Mouse (Mus musculus): ENCODE results near the gene C2cd4a.

The C2cd4a gene

DNA sequence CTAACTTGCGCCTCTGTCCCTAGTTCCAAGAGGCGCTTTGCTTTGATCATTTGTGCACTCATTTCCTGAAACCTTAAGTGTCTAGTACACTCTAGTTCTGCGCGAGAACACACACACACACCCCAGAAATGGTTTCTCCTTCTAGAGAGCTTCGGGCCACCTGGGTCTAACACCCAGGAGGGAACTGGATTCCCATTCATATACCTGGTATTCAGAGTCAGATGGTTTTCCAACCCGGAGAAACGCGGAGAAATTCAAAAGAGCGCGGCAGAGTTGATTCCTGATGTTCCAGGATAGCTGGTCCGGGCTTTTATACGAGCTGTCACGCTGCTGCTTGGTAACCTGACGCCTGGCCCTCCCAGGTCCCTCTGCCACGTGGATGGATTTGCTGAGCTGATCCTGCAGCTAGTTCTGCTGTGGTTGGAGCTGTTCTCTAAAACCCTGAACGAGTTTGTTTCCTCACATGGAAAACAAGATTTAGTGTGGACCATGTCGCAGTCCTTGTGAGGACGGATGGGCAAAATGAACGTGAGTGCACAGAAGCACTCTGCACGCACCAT is at the start of gene C2cd4a:
TSS of gene C2cd4a (minus strand) at position 285 of the 560 bp plus-strand sequence.
- DNase-seq (ENCODE audit: low read depth, low spot score), result peak; percentile 85

DNA sequence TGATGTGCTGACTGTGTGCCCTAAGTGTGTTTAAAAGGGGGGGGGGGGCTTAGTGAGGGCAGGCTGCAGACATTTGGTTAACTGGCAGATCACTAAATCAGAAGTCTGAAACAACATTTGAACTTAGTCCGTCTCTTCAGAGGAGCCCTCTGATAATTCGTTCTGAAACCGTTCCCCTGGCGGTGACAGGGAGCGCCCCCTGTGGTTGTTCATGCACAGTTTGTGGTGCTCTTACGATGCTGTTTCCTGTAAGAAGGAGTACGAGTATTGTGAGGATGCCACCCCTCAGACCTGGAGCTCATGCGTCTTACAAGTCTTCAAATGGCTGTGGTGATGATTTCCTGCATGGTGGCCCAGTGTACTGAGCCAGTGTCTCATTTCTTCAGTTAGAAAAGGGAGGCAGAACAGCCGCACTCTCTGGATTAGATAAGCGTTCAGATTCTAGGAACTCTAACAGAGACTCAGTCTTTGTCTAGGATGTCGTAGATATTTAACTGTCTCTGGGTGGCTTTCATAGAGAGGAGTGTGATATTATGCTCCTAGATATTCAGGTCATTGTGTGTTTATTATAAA is 46.2 kb upstream of the C2cd4a start:
- DNase-seq (ENCODE audit: low read depth, low spot score), result no peak

DNA sequence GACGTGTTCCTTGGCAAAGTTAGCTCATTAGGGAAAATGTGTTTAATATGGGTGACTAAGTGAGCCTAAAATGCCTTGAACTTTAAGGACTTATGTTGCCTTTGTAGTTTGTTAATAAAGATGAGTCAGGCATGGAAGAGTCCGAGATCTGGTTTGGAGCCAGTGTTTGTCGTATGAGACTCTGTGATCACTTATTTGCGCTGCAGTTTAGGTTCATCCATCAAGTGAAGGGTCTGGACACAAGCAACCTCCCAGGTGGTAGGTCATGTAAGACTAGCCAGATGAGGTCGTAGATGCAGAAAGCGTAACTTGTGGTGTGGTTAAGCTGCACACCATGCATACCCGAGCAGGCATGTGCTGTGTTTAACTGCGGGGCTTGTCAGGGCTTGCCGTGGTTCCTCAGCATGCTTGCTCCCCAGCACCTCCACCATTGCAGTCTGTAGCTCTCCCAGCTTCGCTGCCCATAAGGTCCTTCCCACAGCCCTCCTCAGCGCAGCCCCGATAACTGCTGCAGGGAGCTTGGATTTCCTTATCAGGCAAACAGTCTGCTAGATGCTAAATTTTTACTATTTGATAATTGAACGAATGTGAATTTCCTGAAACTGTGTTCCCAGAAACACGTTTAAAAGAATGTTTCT is 45.1 kb upstream of the C2cd4a start:
- DNase-seq (ENCODE audit: low read depth, low spot score), result peak; percentile 34

DNA sequence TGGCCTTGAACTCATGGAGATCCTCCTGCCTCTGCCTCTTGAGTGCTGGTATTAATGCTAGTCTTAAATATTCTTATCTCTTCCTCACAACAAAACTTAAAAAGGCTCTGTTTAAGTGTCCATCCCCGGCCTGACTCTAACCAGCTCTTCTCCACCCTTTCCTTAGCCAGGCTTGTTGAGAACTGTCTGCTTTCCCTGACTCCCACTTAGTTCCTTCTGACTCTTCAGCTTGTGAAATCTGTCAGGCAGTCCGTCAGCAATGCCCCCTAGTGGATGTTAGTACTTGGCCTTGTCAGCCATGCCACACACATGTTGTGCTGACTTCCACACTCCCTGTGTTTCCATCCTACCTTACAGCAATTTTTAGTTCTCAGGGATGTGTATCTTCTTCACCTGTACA is 43.2 kb upstream of the C2cd4a start:
- no peak for DNase-seq (ENCODE audit: low read depth, low spot score)

DNA sequence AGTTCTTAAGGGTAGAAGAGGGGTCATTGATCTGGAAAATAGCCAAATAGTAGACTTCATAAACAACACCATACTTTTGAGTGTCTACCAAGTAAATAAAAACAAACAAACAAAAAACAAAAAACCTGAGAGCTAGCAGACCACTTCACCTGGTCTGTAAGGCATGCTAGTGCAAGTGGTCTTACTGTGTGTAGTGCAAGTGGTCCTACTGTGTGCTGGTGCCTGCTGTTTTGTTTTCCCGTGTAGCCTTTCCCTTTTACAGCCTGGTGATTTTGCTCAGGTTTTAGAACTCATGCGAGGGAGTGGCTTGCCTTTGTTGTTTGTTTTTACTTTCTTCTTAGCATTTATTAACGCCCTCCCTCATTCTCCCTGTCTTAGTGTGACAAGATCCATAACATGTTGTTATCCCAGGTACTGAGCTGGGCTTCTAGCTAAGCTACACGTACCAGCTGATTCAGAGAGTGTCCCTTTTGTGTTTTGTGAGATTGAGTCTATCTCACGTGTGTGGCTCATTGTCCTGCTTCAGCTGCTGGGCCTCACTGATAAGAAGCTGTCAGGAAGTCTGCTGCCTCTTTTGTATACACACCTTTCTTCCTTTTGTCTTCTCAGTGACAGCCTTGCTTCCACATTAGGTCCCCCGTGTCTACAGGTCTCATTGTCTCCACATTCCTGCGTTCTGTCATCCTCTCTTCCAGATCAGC is 42.5 kb upstream of the C2cd4a start:
- no peak for DNase-seq (ENCODE audit: low read depth, low spot score)

DNA sequence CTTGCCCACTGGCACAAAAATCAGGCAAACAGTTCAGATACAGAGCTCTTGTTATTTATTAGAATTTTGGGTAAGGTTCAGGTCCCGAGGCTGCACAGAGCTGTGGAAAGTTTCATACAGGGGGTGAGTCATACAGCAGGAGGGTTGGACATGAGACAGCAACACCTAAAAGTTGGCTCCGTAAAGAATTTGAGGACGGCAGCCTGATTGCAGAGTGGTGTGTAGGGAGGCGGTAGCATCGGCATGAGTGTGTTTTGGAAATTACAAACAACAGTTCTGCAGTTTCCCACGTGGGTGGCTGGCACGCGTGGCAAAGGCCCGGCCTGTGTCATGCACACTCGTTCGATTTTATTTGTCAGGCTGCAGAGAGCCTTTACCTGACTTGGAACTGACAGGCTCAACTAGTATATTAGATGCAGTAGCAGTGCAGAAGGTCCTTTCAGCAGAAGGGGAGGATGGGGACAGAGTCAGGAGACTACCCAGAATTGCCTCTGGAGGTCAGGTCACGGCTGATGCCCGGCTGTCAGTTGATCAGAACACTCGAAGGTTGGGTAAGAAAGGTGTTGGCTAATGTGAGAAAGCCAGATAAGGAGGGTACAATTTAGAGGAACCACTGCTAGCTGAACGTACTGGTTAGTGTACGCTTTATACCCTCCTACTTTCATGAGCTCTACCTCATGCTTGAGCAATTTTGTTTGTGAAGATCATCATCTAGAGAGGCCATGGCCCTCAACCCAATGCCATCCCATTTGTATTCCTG is 37.7 kb upstream of the C2cd4a start:
- no peak for DNase-seq (ENCODE audit: low read depth, low spot score)

DNA sequence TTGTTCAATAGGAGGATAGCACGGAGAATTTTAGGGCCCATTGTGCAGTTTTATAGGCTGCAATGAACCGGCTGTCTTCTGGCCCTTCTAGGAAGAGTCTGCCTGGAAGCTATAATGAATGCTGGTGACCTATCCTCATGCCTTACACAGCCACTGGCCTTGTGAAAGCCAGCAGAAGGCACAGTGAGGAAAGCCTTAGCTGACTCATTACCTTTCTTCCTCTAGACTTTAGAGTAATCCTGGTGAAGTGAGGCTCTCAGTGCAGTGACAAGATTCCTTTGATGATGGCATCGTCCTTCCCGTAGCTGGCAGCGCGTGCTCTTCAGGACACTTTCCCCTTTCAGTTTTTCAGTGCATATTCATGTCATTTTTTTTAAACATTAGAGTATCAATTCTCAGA is 35.3 kb upstream of the C2cd4a start:
- DNase-seq (ENCODE audit: low read depth, low spot score), result no peak

DNA sequence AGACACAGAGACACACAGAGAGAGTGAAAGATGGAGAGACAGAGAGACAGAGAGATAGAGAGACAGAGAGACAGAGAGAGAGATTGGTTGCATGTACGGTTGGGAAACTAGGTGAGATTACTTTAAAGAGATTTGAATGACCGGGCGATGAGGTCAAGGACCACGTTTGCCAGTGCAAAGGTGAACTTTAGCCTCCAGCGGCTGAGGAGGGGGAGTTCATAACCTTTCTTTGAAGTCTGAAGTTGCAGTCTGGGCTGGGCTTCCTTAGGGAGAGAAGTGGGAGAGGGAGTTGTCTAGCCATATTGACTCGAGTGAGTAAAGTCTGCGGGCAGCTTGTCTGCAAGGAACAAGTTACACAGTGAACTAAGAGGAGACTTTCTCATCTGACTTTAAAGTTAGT is 33.3 kb upstream of the C2cd4a start:
- DNase-seq (ENCODE audit: low read depth, low spot score), result no peak

DNA sequence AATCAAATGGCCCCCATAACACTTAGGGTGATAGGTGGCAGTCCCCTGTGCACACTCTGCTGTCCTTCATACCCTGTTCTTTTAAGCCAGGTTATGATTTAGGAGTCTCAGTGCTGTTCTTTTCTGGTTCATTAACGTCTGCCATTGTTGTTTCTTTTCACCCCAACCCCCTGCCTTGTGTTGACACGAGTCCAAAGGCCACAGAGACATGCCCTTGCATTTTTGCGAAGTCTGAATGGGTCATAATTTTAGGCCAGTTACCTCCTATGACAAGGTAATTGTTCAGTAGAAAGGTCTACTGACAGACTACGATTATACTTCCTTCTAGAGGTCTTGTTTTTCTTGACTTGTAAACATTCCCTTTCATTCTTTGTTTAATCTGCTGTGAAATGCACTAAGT is 31.9 kb upstream of the C2cd4a start:
- DNase-seq (ENCODE audit: low read depth, low spot score), result no peak

DNA sequence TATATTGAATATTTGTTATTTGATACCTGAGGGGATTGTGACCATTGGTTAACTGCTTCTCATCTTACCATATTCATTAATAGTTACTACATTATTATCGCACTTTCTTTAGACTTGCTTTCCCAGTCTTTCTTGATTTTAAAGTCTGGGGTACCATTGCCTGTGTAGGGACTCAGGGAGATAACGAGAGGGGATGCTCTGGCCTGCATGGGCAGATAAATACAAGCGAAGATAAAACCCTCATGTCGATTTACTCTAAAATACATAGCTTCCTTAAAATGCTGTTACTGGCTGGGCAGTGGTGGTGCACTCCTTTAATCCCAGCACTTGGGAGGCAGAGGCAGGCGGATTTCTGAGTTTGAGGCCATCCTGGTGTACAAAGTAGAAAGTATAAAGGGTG is 31.2 kb upstream of the C2cd4a start:
- DNase-seq (ENCODE audit: low read depth, low spot score), result no peak

DNA sequence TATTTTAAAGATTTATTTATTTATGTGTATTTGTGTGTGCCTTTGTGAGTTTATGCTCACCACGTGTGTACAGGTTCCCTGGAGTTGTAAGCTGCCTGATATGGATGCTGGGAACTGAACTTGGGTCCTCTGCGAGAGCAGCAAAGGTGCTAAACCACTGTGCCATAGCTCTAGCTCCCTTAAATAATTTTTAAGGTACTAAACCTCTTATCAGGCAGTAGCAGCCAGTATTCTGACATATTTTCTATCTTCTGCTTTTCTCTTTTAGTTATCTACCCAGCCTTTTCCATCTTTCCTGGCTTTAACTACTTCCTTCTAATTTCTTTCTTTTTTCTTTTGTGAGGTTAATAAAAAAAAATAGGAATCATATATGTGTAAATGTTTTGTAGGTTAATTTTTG is 28.1 kb upstream of the C2cd4a start:
- DNase-seq (ENCODE audit: low read depth, low spot score), result no peak

DNA sequence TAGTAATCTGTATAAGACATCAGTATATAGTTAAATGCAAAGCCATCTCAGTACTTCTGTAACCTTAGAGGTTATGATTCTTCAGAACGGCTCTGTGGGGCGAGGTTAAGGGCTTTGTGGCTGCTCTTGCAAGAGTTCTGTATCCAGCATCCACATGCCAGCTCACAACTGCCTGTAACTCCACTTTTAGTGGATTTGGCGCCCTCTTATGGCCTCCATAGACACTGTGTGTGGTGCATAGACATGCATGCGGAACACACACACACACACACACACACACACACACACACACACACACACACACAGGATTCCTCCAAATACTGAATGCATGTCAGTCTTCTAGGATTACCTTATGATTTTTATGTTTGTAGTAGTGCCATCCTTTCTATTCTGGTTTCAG is 19.0 kb upstream of the C2cd4a start:
- no peak for DNase-seq (ENCODE audit: low read depth, low spot score)

DNA sequence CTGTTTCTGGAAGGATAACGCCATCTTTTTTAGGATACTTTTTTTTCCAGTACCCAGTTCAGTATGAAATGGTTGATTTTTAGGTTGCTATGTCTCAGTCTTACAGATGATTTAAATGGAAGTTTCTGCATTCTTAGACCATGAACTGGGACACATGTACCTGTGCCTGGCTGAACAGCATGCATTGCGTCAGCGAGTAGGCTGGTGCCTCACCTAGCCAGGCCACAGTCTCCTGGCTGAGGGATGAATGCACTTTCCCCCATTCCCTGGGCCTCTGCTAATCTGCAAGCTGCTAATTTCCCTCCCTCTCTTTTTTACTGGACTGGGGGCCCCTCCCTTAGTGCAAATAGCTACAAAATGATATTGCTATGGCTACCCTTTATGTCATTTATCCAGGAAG is 17.7 kb upstream of the C2cd4a start:
- DNase-seq (ENCODE audit: low read depth, low spot score), result no peak

DNA sequence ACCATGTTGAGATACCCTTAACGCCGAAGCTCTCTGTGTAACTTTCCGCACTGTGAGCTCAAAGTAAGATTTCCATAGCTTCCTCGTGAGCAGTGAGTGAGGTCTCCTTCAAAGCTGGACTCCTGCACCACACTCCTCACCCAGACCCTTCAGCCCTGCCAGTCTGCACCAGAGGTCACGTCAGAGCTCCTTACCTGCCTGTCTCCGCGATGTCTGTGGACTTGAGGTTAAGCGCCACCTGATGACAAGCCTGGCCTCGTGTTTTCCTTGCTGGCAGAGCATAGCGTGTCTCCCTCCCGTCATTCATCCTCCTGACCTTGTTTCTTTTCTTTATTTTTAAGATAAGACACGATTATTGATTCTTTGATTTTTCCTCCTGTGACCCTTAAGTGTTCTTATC is 17.3 kb upstream of the C2cd4a start:
- DNase-seq (ENCODE audit: low read depth, low spot score), result no peak

DNA sequence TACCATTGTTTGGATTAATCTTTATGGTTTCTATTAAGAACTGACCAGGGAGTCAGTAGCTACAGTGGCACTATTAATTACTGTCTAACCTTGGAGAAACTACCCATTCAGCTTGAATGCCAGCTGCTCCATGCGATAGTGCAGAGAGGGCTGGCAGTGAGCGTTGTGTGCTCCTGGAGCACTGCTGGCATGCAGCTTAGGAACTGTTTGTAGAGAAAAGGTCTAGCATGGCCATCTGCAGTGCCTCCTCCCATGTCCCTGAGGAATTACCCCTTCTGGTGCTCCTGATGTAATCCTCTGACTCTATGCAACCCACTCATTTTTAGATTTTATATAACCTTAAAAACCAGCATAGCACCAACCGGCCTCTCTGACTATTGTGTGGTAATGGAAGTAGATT is 15.5 kb upstream of the C2cd4a start:
- no peak for DNase-seq (ENCODE audit: low read depth, low spot score)

DNA sequence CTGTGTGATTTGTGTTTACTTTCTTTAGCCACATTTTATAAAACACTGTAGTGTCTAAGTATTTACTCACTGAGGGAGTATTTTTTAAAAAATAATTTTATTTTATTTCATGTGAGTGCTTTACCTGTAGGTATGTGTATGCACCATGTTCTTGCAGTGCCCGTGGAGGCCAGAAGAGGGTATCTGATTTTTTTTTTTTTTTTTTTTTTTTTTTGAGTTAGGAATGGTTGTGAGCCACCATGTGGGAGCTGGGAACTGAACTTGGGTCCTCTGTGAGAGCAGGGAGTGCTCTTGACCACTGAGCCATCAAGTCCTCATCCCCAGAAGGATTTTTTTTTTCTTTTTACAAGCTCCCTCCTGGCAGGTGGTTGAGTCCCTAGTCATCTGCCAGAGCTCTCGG is 14.0 kb upstream of the C2cd4a start:
- no peak for DNase-seq (ENCODE audit: low read depth, low spot score)

DNA sequence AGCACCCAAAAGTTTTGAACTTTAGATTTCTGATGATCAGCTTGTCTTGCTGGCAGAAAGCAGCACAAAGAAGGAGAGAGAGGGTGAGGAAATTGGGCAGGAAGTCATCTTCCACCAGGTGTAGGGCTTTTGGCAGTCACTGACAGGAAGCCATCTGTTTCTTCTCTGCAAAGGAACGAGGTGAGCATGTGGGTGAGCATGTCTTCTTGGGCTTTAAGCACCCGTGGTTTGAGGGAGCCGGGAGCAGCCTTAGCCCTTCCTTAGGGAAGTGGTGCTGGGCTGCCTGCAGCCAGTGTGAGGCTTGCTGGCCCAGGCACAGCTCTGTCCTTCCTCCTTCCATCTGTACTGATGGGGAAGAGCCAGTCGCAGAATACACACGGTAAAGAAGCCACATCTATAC is 13.5 kb upstream of the C2cd4a start:
- DNase-seq (ENCODE audit: low read depth, low spot score), result no peak

DNA sequence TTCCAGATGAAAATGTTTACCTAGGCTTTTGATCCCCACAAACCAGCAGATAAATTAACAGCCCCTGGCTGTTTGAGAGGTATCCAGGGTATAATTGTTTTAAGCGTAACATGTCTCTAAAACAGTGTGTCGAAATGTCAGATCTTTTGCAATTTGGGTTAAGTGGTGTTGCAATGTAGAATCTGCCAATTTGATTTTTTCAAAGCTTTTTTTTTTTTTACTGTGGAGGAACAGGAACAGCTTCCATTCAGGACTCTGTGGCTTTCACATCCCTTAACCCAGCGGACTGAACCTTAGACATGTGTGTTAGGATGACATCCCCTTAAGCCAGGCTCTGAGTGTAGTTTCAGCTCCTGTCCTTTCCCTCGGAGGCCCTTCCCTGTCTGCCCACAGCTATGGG is 12.9 kb upstream of the C2cd4a start:
- DNase-seq (ENCODE audit: low read depth, low spot score), result no peak

DNA sequence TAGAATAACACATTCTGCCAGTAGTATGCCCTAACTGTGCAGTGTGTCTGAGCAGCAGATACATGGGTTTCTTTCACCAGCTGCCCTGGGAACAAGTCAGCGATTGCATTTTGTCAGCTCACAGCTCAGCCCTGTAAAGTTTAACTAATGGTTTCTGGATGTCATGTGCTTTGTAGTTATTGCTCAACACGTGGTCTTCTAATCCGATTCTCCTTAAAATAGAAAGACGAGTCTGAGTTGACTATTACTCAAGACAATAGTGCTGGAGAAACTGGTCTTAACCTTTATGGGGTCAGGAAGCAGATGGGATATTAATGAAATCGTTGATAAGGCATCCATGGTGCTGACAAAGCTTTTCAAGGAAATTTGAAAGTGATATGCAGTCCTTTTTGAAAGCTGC is 10.7 kb upstream of the C2cd4a start:
- DNase-seq (ENCODE audit: low read depth, low spot score), result no peak

DNA sequence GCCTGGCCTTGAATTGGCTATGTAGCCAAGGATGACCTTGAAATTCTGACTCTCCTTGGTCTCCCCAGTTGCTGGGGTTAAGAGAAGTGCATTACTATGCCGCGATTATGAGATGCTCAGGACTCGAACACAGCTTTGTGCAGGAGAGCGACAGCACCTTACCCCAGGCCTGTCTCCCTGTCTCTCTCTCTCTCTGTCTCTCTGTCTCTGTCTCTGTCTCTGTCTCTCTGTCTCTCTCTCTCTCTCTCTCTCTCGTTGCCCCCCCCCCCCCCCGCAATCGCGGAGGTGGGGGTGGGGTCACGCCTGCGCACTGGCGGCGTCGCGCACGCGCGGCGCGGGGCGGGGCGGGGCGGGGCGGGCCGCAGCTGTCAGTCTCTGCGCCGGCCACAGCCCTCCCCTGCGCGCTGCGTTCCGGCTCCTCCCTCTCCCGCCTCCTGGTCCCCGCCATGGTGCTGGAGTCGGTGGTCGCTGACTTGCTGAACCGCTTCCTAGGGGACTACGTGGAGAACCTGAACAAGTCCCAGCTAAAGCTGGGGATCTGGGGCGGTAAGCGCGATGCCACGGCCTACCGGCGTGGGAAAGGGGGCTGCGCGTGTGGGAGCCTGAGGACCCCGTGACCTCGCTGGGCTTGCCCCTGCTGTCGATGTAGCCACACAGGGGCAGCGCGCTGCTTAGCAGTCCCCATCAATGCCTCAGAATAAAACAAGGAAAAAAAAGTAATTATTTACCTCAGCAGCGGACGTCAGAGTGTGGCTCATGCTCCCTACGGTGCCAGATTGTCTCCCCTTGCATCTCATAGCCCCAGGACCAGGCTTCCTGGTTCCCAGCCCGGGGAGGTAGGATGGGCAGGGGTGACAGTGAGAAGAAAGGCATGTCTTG is 8.1 kb upstream of the C2cd4a start, which contains the start of gene Vps13c:
TSS of gene Vps13c (plus strand) at position 416 of the 879 bp plus-strand sequence.
- DNase-seq (ENCODE audit: low read depth, low spot score), result peak; percentile 74

DNA sequence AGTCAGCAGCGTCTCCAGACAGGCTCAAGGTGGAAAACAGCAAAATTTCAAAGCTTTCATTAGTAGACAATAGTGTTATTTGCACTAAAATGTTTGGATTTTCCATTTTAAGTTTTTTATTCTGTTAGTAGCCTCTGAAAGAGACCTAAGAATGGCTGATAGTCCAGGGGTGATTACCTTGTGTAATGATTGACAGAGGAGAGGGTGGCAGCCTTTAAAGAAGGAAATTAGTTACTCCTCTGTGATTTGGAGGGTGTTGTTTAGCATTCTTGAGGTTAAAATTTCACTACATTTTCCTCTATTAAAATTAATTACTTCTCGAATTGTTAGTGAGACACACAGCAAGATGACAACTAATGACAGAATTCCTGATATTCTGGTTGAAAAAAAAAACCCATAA is 5.2 kb upstream of the C2cd4a start:
- DNase-seq (ENCODE audit: low read depth, low spot score), result no peak

Data from forelimb bud, embryonic 11.5 days (tissue).